Mouse (Mus musculus) activated CD4-positive, CD25-positive, alpha-beta regulatory T cell, adult 9 weeks (primary cell): ENCODE data around the gene Mgat4b. TPM values are rescaled to one million over a fixed set of nuclear protein-coding genes. Genes with fewer than 3 reads are reported as not detected.

ENCODE experiments used
- polyA plus RNA-seq: library from polyadenylated mRNA; unstranded; fragments of 100-300 nt; shearing (Covaris generic); gene quantifications from one replicate; pipeline ENCODE4 v1.2.1, GENCODE M21; 2017

The Mgat4b gene
- 2.5 TPM for polyA plus RNA-seq

DNA sequence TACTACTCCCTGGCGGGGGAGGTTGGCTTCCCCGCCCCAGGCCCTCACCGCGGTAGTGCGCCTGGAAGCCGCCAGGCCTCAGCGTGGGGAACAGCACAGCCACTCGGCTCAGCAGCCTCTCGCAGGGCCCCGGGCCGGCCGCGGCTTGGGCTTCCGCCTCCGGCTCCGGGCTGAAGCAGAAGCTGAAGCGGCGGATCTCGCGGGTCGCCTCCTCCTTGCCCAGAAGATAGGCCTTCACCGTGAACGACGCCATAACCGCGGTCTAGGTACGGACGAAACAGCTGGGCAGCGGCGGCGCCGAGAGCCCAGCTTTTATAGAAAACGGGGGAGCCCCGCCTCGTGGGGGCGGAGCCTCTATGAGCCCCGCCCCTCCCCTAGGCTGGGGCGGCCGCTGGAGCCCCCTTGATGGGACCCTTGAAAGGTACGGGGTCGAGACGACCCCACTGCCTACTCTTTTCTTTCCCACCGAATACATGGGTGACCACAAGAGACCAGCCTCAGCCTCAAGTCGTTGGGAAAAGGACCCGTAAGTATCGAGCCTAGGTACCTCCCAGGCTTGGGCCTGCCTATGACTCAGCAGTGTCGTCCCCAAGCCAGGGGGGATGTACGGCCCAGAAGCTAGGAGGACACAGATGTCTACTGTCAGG lies at the start of gene Mgat4b, which contains the start of gene Sqstm1:
Gene Mgat4b, plus strand, starts transcription at position 386 of the 647 bp plus-strand sequence.
Gene Sqstm1, minus strand, starts transcription at position 323 of the 647 bp plus-strand sequence.

DNA sequence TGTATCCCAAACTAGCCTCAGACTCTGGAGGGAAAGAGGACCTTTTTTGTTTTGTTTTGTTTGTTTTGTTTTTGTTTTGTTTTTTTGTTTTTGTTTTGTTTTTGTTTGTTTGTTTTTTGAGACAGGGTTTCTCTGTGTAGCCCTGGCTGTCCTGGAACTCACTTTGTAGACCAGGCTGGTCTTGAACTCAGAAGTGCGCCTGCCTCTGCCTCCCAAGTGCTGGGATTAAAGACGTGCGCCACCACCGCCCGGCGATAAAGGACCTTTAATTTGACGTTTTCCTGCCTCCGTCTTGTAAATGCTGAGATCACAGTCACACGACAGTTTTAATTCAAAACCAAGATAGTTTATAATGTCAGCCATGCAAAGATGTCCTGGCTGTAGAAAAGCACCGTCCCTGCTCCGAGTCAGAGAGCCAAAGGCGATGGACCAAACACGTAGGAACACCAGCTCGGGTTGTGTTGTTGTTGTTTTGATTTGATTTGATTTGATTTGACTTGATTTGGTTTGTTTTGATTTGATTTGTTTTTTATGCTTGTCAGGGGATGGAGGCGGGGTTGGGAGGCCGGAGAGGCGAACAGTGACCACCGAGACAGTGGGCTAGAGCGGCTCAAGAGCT lies 36.5 kb upstream of the Mgat4b start, which contains the start of gene Mrnip:
Gene Mrnip, plus strand, starts transcription at position 334 of the 619 bp plus-strand sequence.

DNA sequence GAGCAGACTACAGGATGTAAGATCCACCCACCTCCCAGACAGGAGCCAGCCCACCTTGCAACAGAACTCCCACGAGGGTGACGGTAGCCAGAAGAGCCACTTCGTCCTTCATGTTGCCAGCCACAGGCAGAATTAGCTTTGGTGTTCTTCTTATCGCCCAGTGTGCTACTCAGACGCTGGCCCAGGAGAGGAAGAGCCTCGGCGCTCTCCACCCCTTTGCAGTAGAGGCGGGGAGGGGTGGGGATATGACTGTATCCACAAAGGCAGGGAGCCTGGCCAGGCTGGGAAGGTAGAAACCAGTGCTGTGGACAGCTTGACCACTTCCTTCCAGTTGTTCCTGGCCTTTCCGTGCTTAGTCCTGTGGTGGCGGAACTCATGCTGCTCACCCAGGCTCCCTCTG lies 27.6 kb downstream of the Mgat4b start, which contains the start of gene Ltc4s:
Gene Ltc4s, minus strand, starts transcription at position 293 of the 400 bp plus-strand sequence.

Other genes with a start within 250 kb of the Mgat4b start
- gene Rnf130, start 185.5 kb upstream of the Mgat4b start, polyA plus RNA-seq = 4.2 TPM
- 55.6 TPM for gene Tbc1d9b, start 79.5 kb upstream of the Mgat4b start, polyA plus RNA-seq
- gene Mrnip, start 36.4 kb upstream of the Mgat4b start, polyA plus RNA-seq = 4.8 TPM
- 375 TPM for gene Sqstm1, start 63 bp upstream of the Mgat4b start, polyA plus RNA-seq
- 1.8 TPM for gene Ltc4s, start 27.7 kb downstream of the Mgat4b start, polyA plus RNA-seq
- gene Maml1, start 81.4 kb downstream of the Mgat4b start, polyA plus RNA-seq = 2.0 TPM
- gene Canx, start 114.8 kb downstream of the Mgat4b start, polyA plus RNA-seq = 251 TPM
- not detected for gene Cby3, start 143.6 kb downstream of the Mgat4b start, polyA plus RNA-seq
- 273 TPM for gene Hnrnph1, start 166.1 kb downstream of the Mgat4b start, polyA plus RNA-seq
- gene Rufy1, start 220.2 kb downstream of the Mgat4b start, polyA plus RNA-seq = 8.8 TPM